Mouse (Mus musculus) cerebellum, adult 2 months (tissue): Measurements from ENCODE around the gene Adprh.

Source experiments
- CTCF ChIP-seq: fragments of 200-500 bp; IDR thresholded peaks from 2 replicates; pipeline ENCODE4 v1.5.1; 2011; ENCODE audit warnings: low read depth, mild to moderate bottlenecking, control low read depth, low read length, moderate library complexity, borderline replicate concordance; ENCODE audit not compliant: insufficient read depth
- POLR2A ChIP-seq: fragments of 200-500 bp; IDR thresholded peaks from 2 replicates; pipeline ENCODE4 v1.6.1; 2011; ENCODE audit warnings: low read length, control low read depth, borderline replicate concordance; ENCODE audit not compliant: insufficient read depth

DNA sequence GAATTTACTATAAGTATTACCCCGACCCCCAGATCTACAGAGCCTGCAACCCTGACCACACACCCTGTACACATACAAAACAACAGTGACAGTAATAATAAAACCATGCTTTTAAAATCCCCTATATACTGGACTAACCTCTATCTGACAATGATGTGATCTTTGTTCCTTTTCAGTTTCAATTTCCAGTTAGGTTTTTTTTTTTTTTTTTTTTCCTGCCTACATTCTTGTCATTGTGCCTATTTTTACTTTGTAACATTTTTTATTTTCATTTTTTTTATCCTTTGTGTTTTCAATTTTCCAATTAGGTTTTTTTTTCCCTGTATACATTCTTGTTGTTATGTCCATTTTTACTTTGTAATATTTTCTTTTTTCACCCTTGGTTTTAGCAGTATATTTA is 26.7 kb downstream of the Adprh start:
- TF ChIP-seq CTCF (no peak), POLR2A (no peak)
